Mouse (Mus musculus) cerebellum, adult 11 months (tissue): ENCODE results near the gene Pi4kb.
"Not testable (repeated sequence)": the region's sequence is repeated elsewhere in the genome, so short reads cannot be mapped to it uniquely, and the experiment has no call there.

Experiments
- DNase-seq: peaks from one replicate; pipeline ENCODE4 v3.0.0; 2022

Gene Pi4kb

GRCm38 (mm10) chr3:94974528-94975422 lies at the start of gene Pi4kb:
Pi4kb (plus strand) TSS chr3:94974731.
- DNase-seq: peak; percentile 75

- not testable (repeated sequence) for DNase-seq
These were observed 48.2 kb upstream of the Pi4kb start for GRCm38 (mm10) chr3:94926301-94926736.

- DNase-seq: not testable (repeated sequence)
These were observed 45.6 kb upstream of the Pi4kb start for GRCm38 (mm10) chr3:94928979-94929378.

- DNase-seq: not testable (repeated sequence)
These were observed 43.9 kb upstream of the Pi4kb start for GRCm38 (mm10) chr3:94930386-94931266.

- DNase-seq: not testable (repeated sequence)
These were observed 43.0 kb upstream of the Pi4kb start for GRCm38 (mm10) chr3:94931427-94932082.

- not testable (repeated sequence) for DNase-seq
These were observed 42.3 kb upstream of the Pi4kb start for GRCm38 (mm10) chr3:94932279-94932678.

GRCm38 (mm10) chr3:94932809-94933564 lies 41.5 kb upstream of the Pi4kb start, which contains the start of gene Selenbp1:
Selenbp1 (plus strand) TSS chr3:94933056.
- peak; percentile 26 for DNase-seq

- DNase-seq: not testable (repeated sequence)
These were observed 40.9 kb upstream of the Pi4kb start for GRCm38 (mm10) chr3:94933604-94934003.

GRCm38 (mm10) chr3:94934564-94934963 lies 40.0 kb upstream of the Pi4kb start:
- DNase-seq: not testable (repeated sequence)

- not testable (repeated sequence) for DNase-seq
These were observed 39.2 kb upstream of the Pi4kb start for GRCm38 (mm10) chr3:94935332-94935731.

- not testable (repeated sequence) for DNase-seq
These were observed 38.4 kb upstream of the Pi4kb start for GRCm38 (mm10) chr3:94936147-94936546.

- DNase-seq: not testable (repeated sequence)
These were observed 37.3 kb upstream of the Pi4kb start for GRCm38 (mm10) chr3:94937194-94937593.

GRCm38 (mm10) chr3:94940033-94940432 lies 34.5 kb upstream of the Pi4kb start:
- not testable (repeated sequence) for DNase-seq

- DNase-seq: not testable (repeated sequence)
These were observed 32.1 kb upstream of the Pi4kb start for GRCm38 (mm10) chr3:94942211-94942967.

- not testable (repeated sequence) for DNase-seq
These were observed 30.8 kb upstream of the Pi4kb start for GRCm38 (mm10) chr3:94943706-94944105.

- no peak for DNase-seq
These were observed 26.4 kb upstream of the Pi4kb start for GRCm38 (mm10) chr3:94948066-94948614.

- DNase-seq: no peak
These were observed 24.9 kb upstream of the Pi4kb start for GRCm38 (mm10) chr3:94949645-94950044.

- peak; percentile 49 for DNase-seq
These were observed 21.7 kb upstream of the Pi4kb start for GRCm38 (mm10) chr3:94952806-94953205.

GRCm38 (mm10) chr3:94953384-94953763 lies 21.2 kb upstream of the Pi4kb start:
- DNase-seq: no peak

- peak; percentile 89 for DNase-seq
These were observed 20.5 kb upstream of the Pi4kb start, which contains the start of gene Rfx5 for GRCm38 (mm10) chr3:94953764-94954616. Rfx5 (plus strand) TSS chr3:94954075.
